Mouse (Mus musculus): ENCODE measurements around the gene Zfp654.

Gene Zfp654

GRCm38 (mm10) chr16:64770521-64771430 is 80.7 kb downstream of the Zfp654 start, which contains the start of gene 4930453N24Rik:
Gene 4930453N24Rik (minus strand): TSS chr16:64771161.
- CTCF ChIA-PET = interaction anchor here (0.5 kb wide), 1 partner anchor 18 kb away, joined by 8 read pairs; no protein-coding TSS in a partner anchor

GRCm38 (mm10) chr16:64766696-64767300 is 84.7 kb downstream of the Zfp654 start:
- CTCF ChIA-PET = no interaction called here

GRCm38 (mm10) chr16:64759245-64759626 is 92.2 kb downstream of the Zfp654 start:
- CTCF ChIA-PET = no interaction called here

- CTCF ChIA-PET = no interaction called here
Observed at GRCm38 (mm10) chr16:64758561-64759244, 92.7 kb downstream of the Zfp654 start.

- CTCF ChIA-PET = interaction anchor here (0.7 kb wide), 1 partner anchor 10 kb away, joined by 3 read pairs; no protein-coding TSS in a partner anchor
Observed at GRCm38 (mm10) chr16:64757666-64758400, 93.6 kb downstream of the Zfp654 start.

DNA sequence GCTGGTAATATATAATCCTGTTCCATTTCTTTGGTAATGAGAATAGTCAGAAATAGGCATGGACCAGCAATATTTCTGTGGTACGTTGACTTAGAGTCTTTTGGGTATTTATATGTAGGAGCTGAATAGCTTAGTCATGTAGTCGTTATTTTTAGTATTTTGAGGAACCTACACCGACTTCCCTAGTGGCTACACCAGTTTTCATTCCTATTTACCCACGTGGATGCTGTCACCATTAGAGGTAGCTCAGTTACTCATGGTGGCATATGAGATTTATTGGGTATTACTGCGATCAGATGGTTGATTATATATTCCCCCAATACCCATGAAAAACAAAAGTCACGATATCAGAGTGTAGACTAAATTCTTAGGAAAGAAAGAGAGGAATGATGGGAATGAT is 95.1 kb downstream of the Zfp654 start:
- CTCF ChIA-PET = no interaction called here

DNA sequence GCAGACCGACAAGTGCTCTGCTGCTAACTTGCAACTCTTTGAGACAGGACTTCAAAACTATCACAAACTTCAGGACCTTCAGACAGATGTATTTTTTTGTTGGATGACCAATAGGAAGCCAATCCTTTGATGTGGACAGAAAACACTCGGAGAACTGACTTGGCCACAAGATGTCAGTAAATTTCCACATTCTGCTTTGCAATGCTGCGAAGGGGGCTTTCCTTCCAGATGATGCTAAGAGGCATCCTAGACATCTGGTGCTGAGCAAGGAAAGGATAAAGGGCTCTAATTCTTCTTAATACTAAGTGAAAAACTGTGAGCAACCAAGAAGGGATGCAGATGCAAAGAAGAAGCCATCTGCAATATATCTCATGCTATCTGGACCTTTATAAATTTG is 96.7 kb downstream of the Zfp654 start:
- CTCF ChIA-PET = no interaction called here

DNA sequence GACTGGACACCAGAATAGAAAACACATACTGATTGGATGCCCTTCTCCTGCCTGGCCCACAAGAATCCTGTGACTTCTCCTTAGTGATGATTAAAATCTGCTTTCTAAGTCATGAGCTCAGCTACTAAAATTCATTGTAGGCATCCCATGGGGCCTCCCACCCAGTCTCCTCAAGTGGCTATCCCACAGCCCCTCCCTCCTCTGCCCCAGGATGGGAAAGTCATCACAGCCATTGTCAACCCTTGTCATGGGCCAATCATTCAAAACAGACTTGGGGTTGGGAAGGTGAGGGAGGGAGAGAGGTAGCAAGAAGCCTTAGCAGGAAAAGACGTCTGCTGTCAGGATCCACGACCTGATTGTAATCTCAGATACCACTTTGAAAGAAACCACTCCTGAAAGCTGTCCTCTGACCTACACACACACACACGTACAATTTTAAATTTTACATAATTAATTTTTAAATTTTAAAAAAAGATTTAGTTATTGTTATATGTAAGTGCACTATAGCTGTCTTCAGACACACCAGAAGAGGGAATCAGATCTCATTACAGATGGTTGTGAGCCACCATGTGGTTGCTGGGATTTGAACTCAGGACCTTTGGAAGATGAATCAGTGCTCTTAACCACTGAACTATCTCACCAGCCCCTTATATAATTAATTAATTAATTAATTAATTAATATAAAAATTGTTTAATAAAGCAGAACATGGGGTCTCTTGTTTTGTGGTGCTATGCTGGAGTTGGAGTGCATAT is 97.3 kb downstream of the Zfp654 start:
- CTCF ChIA-PET = no interaction called here

- CTCF ChIA-PET = interaction anchor here (0.5 kb wide), 1 partner anchor 9 kb away, joined by 3 read pairs; no protein-coding TSS in a partner anchor
Observed at GRCm38 (mm10) chr16:64748237-64748636, 103.2 kb downstream of the Zfp654 start.

GRCm38 (mm10) chr16:64745089-64745488 is 106.4 kb downstream of the Zfp654 start:
- CTCF ChIA-PET = no interaction called here

- CTCF ChIA-PET = no interaction called here
Observed at GRCm38 (mm10) chr16:64737289-64737688, 114.2 kb downstream of the Zfp654 start.
